Mouse (Mus musculus): ENCODE results near the gene Gjd2.

GRCm38 (mm10) chr2:113966421-113966820 is 47.0 kb downstream of the Gjd2 start:
- TF ChIP-seq POLR2A (IDR thresholded peaks at IDR 0.05; ENCODE audit: control insufficient read depth, extremely low read depth, insufficient read depth, low read length, poor library complexity) (no peak), CTCF (IDR thresholded peaks at IDR 0.05; ENCODE audit: borderline replicate concordance, control insufficient read depth, extremely low read depth, insufficient read depth, low read length, poor library complexity) (no peak)

All from thymus, adult 2 months (tissue).